Comparison of ENCODE assay signal across 10 mouse cellular contexts in the genomic region with DNA sequence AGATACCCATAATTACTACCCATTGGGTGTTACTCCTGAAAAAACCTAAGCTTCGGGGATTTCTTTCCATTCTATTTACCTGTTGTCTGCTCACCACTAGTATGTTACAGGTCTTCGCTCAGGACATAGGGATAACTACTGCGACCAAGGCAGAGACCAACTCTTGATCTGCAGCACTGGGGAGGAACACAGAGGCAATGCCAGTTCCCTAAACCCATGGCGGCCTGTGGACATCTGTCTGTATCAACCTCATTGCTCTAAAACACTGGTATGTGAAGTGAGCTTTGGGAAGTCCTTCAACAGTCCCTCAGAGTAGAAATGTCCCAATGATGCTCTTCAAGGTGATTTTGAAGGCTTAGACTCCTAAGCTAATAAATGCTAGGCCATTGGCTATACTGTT.
DNase-seq lines count a peak whose midpoint lies in the region; ATAC-seq and TF ChIP-seq lines count a peak whose summit lies in the region.
"Had no signal": no experiment of that assay in that cellular context is flagged by ENCODE, and none has a peak within 500 bp of the region (broad histone marks: within the 10 kb centered on the region; RNA-seq: fewer than 3 reads in every experiment).

No protein-coding gene starts in this region.

- no peaks in the 10 kb centered on the region for H3K27me3 ChIP-seq in heart, embryonic 13.5 days (replicated peaks)
- no peaks in the 10 kb centered on the region for H3K27me3 ChIP-seq in kidney, embryonic 15.5 days
- no peaks in the 10 kb centered on the region for H3K27me3 ChIP-seq in heart, postnatal 0 days (ENCODE audit: control insufficient read depth, insufficient read depth, low read length)

- TF ChIP-seq CTCF in cortical plate, adult 2 months (IDR thresholded peaks at IDR 0.05; ENCODE audit: extremely low read depth, insufficient read depth, low read length) = no peak
- no peak for TF ChIP-seq CTCF in heart, postnatal 0 days (IDR thresholded peaks at IDR 0.05; ENCODE audit: low read depth)

- WGBS in heart, embryonic 13.5 days = 84% methylated on average over 4 of the region's 4 CpGs
- WGBS in kidney, embryonic 15.5 days = 93% methylated on average over 4 of the region's 4 CpGs
- WGBS in heart, postnatal 0 days = 82% methylated on average over 4 of the region's 4 CpGs

- TF ChIP-seq EP300 in heart, postnatal 0 days (IDR thresholded peaks at IDR 0.05; ENCODE audit: low read depth) = no peak

- H3K36me3 ChIP-seq in heart, embryonic 13.5 days = no peaks in the 10 kb centered on the region
- H3K36me3 ChIP-seq in kidney, embryonic 15.5 days = no peaks in the 10 kb centered on the region
- H3K36me3 ChIP-seq in heart, postnatal 0 days (replicated peaks; ENCODE audit: control insufficient read depth, insufficient read depth, low read length) = no peaks in the 10 kb centered on the region
- H3K36me3 ChIP-seq: forebrain, embryonic 10.5 days had no signal

- no peak for TF ChIP-seq POLR2A in cortical plate, adult 2 months (IDR thresholded peaks at IDR 0.05; ENCODE audit: extremely low read depth, insufficient read depth, low read length)

- no peak for DNase-seq in heart, adult 18-20 months
- no peak for DNase-seq in kidney, postnatal 10 days
- no peak for DNase-seq in heart, postnatal 0 days (ENCODE audit: low spot score)
- no peak for DNase-seq in thymus, postnatal 36 days
- DNase-seq: thymus, adult 2 months had no signal

- H3K4me3 ChIP-seq in heart, embryonic 13.5 days = no peak overlapping the region
- no peak overlapping the region for H3K4me3 ChIP-seq in kidney, embryonic 15.5 days (replicated peaks)
- no peak overlapping the region for H3K4me3 ChIP-seq in cortical plate, adult 2 months (ENCODE audit: insufficient read depth, low read length)
- no peak overlapping the region for H3K4me3 ChIP-seq in heart, postnatal 0 days (ENCODE audit: low read depth, low read length)
- H3K4me3 ChIP-seq: forebrain, embryonic 10.5 days had no signal

- H3K9ac ChIP-seq in heart, embryonic 13.5 days = no peak overlapping the region
- no peak overlapping the region for H3K9ac ChIP-seq in kidney, embryonic 15.5 days
- no peak overlapping the region for H3K9ac ChIP-seq in heart, postnatal 0 days (replicated peaks; ENCODE audit: low read depth, low read length)

- no peaks in the 10 kb centered on the region for H3K9me3 ChIP-seq in heart, embryonic 13.5 days
- H3K9me3 ChIP-seq in kidney, embryonic 15.5 days (replicated peaks) = no peaks in the 10 kb centered on the region
- no peaks in the 10 kb centered on the region for H3K9me3 ChIP-seq in heart, postnatal 0 days (replicated peaks; ENCODE audit: control insufficient read depth, low read length)
- H3K9me3 ChIP-seq: forebrain, embryonic 10.5 days had no signal

- peak overlapping the region; percentile 86 for H3K27ac ChIP-seq in heart, embryonic 13.5 days (replicated peaks)
- H3K27ac ChIP-seq in kidney, embryonic 15.5 days = peak overlapping the region; percentile 72; the same call in 1 of the 2 replicates
- 0 out of 2 replicates have a peak overlapping the region, but pooled peaks have one; percentile 3 for H3K27ac ChIP-seq in cortical plate, adult 2 months (ENCODE audit: insufficient read depth, low read length)
- H3K27ac ChIP-seq in heart, postnatal 0 days (ENCODE audit: low read depth) = peak overlapping the region; percentile 79

- no peak for ATAC-seq in heart, embryonic 13.5 days (ENCODE audit: extremely low read depth, insufficient number of reproducible peaks, low FRiP score, low TSS enrichment)
- ATAC-seq in kidney, embryonic 15.5 days (replicated peaks; ENCODE audit: low FRiP score) = no peak
- no peak; the same call in 1 of the 2 replicates for ATAC-seq in heart, postnatal 0 days (ENCODE audit: insufficient read depth, low read depth)

- H3K4me2 ChIP-seq in heart, embryonic 13.5 days = peak overlapping the region; percentile 55
- no peak overlapping the region for H3K4me2 ChIP-seq in kidney, embryonic 15.5 days
- peak overlapping the region; percentile 49; the same call in 1 of the 2 replicates for H3K4me2 ChIP-seq in heart, postnatal 0 days (ENCODE audit: low read depth, low read length)
- H3K4me2 ChIP-seq: midbrain, embryonic 11.5 days had no signal

- H3K4me1 ChIP-seq in heart, embryonic 13.5 days = peaks cover 56% of the 10 kb centered on the region
- H3K4me1 ChIP-seq in kidney, embryonic 15.5 days = peaks cover 29% of the 10 kb centered on the region
- peaks cover 3% of the 10 kb centered on the region; the same call in 1 of the 2 replicates for H3K4me1 ChIP-seq in cortical plate, adult 2 months (ENCODE audit: control insufficient read depth, insufficient read depth, low read length)
- peaks cover 27% of the 10 kb centered on the region for H3K4me1 ChIP-seq in heart, postnatal 0 days (ENCODE audit: control insufficient read depth, insufficient read depth)

Comparison
In these comparisons a context has a peak if more than half of its experiments do, and no peak if none do; other contexts are left out.
1. H3K27ac ChIP-seq: peak in every context shown above with its lines; median percentile 86 in heart, embryonic 13.5 days; 79 in heart, postnatal 0 days; 72 in kidney, embryonic 15.5 days; 3 in cortical plate, adult 2 months.